Mouse (Mus musculus) bone marrow, adult 2 months (tissue): ENCODE data around the gene Copg1.

ENCODE experiments used
- CTCF ChIP-seq: fragments of 200-500 bp; IDR thresholded peaks from 2 replicates; pipeline ENCODE4 v1.5.1; 2011; ENCODE audit warnings: low read length, control low read depth; ENCODE audit not compliant: control insufficient read depth, insufficient read depth
- POLR2A ChIP-seq: fragments of 200-500 bp; IDR thresholded peaks from 2 replicates; pipeline ENCODE4 v1.6.1; 2011; ENCODE audit warnings: low read depth, mild to moderate bottlenecking, control low read depth, low read length, borderline replicate concordance; ENCODE audit not compliant: control insufficient read depth

GRCm38 (mm10) chr6:87886721-87887120 lies 893 bp upstream of the Copg1 start:
- no peak for TF ChIP-seq CTCF
- no peak for TF ChIP-seq POLR2A
